Mouse (Mus musculus) neural tube, embryonic 15.5 days (tissue): ENCODE data around the gene Hist1h4a. TPM values are rescaled to one million over a fixed set of nuclear protein-coding genes. Genes with fewer than 3 reads are reported as not detected.
"Not testable (repeated sequence)": the region's sequence is repeated elsewhere in the genome, so short reads cannot be mapped to it uniquely, and the experiment has no call there.

ENCODE experiments used
- ATAC-seq: fragments of 200-750 bp; cut with Nextera tagmentation; 2 replicates; pipeline ENCODE4 v1.8.0; 2017; ENCODE audit warnings: mild to moderate bottlenecking, moderate TSS enrichment, moderate library complexity; ENCODE audit not compliant: low FRiP score
- H3K27ac ChIP-seq: fragments of 300-500 bp; sonication (generic); replicated peaks from 2 replicates; pipeline ENCODE4 v1.5.1; 2015; ENCODE audit warnings: mild to moderate bottlenecking, inconsistent platforms
- H3K27me3 ChIP-seq: fragments of 300-500 bp; sonication (generic); replicated peaks from 2 replicates; pipeline ENCODE4 v1.6.1; 2015; ENCODE audit warnings: inconsistent platforms
- H3K36me3 ChIP-seq: fragments of 300-500 bp; sonication (generic); 2 replicates; pipeline ENCODE4 v1.6.1; 2015; ENCODE audit warnings: inconsistent platforms
- H3K4me1 ChIP-seq: fragments of 300-500 bp; sonication (generic); 2 replicates; pipeline ENCODE4 v1.6.1; 2015; ENCODE audit warnings: inconsistent platforms
- H3K4me2 ChIP-seq: fragments of 300-500 bp; sonication (generic); 2 replicates; pipeline ENCODE4 v1.6.1; 2015; ENCODE audit warnings: inconsistent platforms, mild to moderate bottlenecking, moderate library complexity
- H3K4me3 ChIP-seq: fragments of 300-500 bp; sonication (generic); replicated peaks from 2 replicates; pipeline ENCODE4 v1.5.1; 2015; ENCODE audit warnings: mild to moderate bottlenecking, inconsistent platforms
- H3K9ac ChIP-seq: fragments of 300-500 bp; sonication (generic); replicated peaks from 2 replicates; pipeline ENCODE4 v1.6.1; 2015; ENCODE audit warnings: mild to moderate bottlenecking, inconsistent platforms
- H3K9me3 ChIP-seq: fragments of 300-500 bp; sonication (generic); replicated peaks from 2 replicates; pipeline ENCODE4 v1.6.1; 2016; ENCODE audit warnings: inconsistent platforms
- WGBS: fragments of 180-500 bp; shearing (Covaris S2); methylation state at CpG from one replicate; pipeline ENCODE4 v1.1.7; 2015; ENCODE audit warnings: mixed read lengths; 5-methylcytosine and 5-hydroxymethylcytosine counted together
- polyA plus RNA-seq: library from polyadenylated mRNA; unstranded; fragments of >200 nt; fragmentation: Nextera tagmentation; extraction: Ambion mirVana; gene quantifications from 2 replicates; pipeline ENCODE4 v1.2.1, GENCODE M21; 2015

Hist1h4a gene
- polyA plus RNA-seq, 1 experiment from 2014 or later = not detected

GRCm38 (mm10) chr13:23746201-23747080 is 14.6 kb downstream of the Hist1h4a start, which contains the start of gene Hist1h2bb:
TSS of gene Hist1h2bb (plus strand) at chr13:23746734.
- under 1% methylated on average over 42 of the region's 58 CpGs for WGBS
- Histone ChIP-seq H3K4me3 (peak within 1 kb of the TSS; percentile 46), H3K9ac (peak within 1 kb of the TSS; percentile 51), H3K27ac (peak within 1 kb of the TSS; percentile 96), H3K4me1 (peaks cover 18% of the 10 kb centered on the region), H3K4me2 (peak within 1 kb of the TSS; percentile 81)
- ATAC-seq = peak; percentile 93
- H3K27me3 ChIP-seq, H3K36me3 ChIP-seq, H3K9me3 ChIP-seq: not testable (repeated sequence)

GRCm38 (mm10) chr13:23745381-23746161 is 15.5 kb downstream of the Hist1h4a start, which contains the start of gene Hist1h3c:
TSS of gene Hist1h3c (minus strand) at chr13:23745602.
- no peaks in the 10 kb centered on the region for H3K27me3 ChIP-seq
- ATAC-seq = peak; percentile 81
- peaks cover 16% of the 10 kb centered on the region for H3K4me1 ChIP-seq
- H3K9ac ChIP-seq = peak within 1 kb of the TSS; percentile 51
- H3K4me2 ChIP-seq = peak within 1 kb of the TSS; percentile 81
- H3K9me3 ChIP-seq = no peaks in the 10 kb centered on the region
- WGBS = 1% methylated on average over 27 of the region's 28 CpGs
- H3K27ac ChIP-seq = peak within 1 kb of the TSS; percentile 96
- H3K4me3 ChIP-seq = peak within 1 kb of the TSS; percentile 46
- no peaks in the 10 kb centered on the region for H3K36me3 ChIP-seq

GRCm38 (mm10) chr13:23744421-23745380 is 16.3 kb downstream of the Hist1h4a start:
- Histone ChIP-seq H3K9me3 (no peaks in the 10 kb centered on the region), H3K4me1 (peaks cover 23% of the 10 kb centered on the region), H3K27me3 (no peaks in the 10 kb centered on the region), H3K4me3 (peak overlapping the region; percentile 46), H3K4me2 (peak overlapping the region; percentile 81), H3K9ac (no peak overlapping the region), H3K27ac (no peak overlapping the region), H3K36me3 (no peaks in the 10 kb centered on the region)
- no peak for ATAC-seq
- 1% methylated on average over 23 of the region's 36 CpGs for WGBS

GRCm38 (mm10) chr13:23743963-23744362 is 17.1 kb downstream of the Hist1h4a start:
- H3K27me3 ChIP-seq = no peaks in the 10 kb centered on the region
- no peaks in the 10 kb centered on the region for H3K9me3 ChIP-seq
- H3K4me2 ChIP-seq = no peak overlapping the region
- no peak overlapping the region for H3K4me3 ChIP-seq
- no peak overlapping the region for H3K27ac ChIP-seq
- H3K9ac ChIP-seq = no peak overlapping the region
- ATAC-seq = no peak
- 52% methylated on average over 4 of the region's 4 CpGs for WGBS
- H3K36me3 ChIP-seq = no peaks in the 10 kb centered on the region
- H3K4me1 ChIP-seq = peaks cover 31% of the 10 kb centered on the region

- H3K4me3 ChIP-seq = no peak overlapping the region
- H3K9me3 ChIP-seq = no peaks in the 10 kb centered on the region
- 84% methylated on average over 5 of the region's 5 CpGs for WGBS
- no peaks in the 10 kb centered on the region for H3K36me3 ChIP-seq
- peaks cover 32% of the 10 kb centered on the region for H3K4me1 ChIP-seq
- H3K9ac ChIP-seq = no peak overlapping the region; the same call in 1 of the 2 replicates
- H3K27ac ChIP-seq = no peak overlapping the region
- no peaks in the 10 kb centered on the region for H3K27me3 ChIP-seq
- ATAC-seq = no peak
- no peak overlapping the region for H3K4me2 ChIP-seq
These were observed 17.8 kb downstream of the Hist1h4a start for GRCm38 (mm10) chr13:23743215-23743614.

GRCm38 (mm10) chr13:23742007-23742406 is 19.0 kb downstream of the Hist1h4a start:
- no peak overlapping the region for H3K9ac ChIP-seq
- H3K4me3 ChIP-seq = no peak overlapping the region
- peaks cover 27% of the 10 kb centered on the region for H3K4me1 ChIP-seq
- no peaks in the 10 kb centered on the region for H3K27me3 ChIP-seq
- H3K27ac ChIP-seq = no peak overlapping the region
- no peak for ATAC-seq
- H3K4me2 ChIP-seq = no peak overlapping the region
- no peaks in the 10 kb centered on the region for H3K9me3 ChIP-seq
- H3K36me3 ChIP-seq = no peaks in the 10 kb centered on the region

- Histone ChIP-seq H3K27ac (no peak overlapping the region), H3K9me3 (no peaks in the 10 kb centered on the region), H3K4me1 (peaks cover 25% of the 10 kb centered on the region), H3K4me3 (no peak overlapping the region), H3K27me3 (no peaks in the 10 kb centered on the region), H3K4me2 (peak overlapping the region; percentile 100; the same call in 1 of the 2 replicates), H3K36me3 (no peaks in the 10 kb centered on the region), H3K9ac (no peak overlapping the region)
- ATAC-seq = no peak
- WGBS = 65% methylated on average over 5 of the region's 5 CpGs
These were observed 20.1 kb downstream of the Hist1h4a start for GRCm38 (mm10) chr13:23740910-23741309.

GRCm38 (mm10) chr13:23740256-23740840 is 20.7 kb downstream of the Hist1h4a start:
- Histone ChIP-seq H3K9ac (peak overlapping the region; percentile 56), H3K4me2 (peak overlapping the region; percentile 100), H3K36me3 (no peaks in the 10 kb centered on the region), H3K4me3 (peak overlapping the region; percentile 63), H3K27me3 (no peaks in the 10 kb centered on the region), H3K4me1 (peaks cover 21% of the 10 kb centered on the region), H3K27ac (peak overlapping the region; percentile 85), H3K9me3 (no peaks in the 10 kb centered on the region)
- ATAC-seq = no peak
- 33% methylated on average over 13 of the region's 13 CpGs for WGBS

GRCm38 (mm10) chr13:23739922-23740252 is 21.1 kb downstream of the Hist1h4a start:
- Histone ChIP-seq H3K27ac (peak overlapping the region; percentile 85), H3K27me3 (no peaks in the 10 kb centered on the region), H3K9me3 (no peaks in the 10 kb centered on the region), H3K9ac (peak overlapping the region; percentile 56), H3K4me3 (peak overlapping the region; percentile 63), H3K4me1 (peaks cover 19% of the 10 kb centered on the region), H3K36me3 (no peaks in the 10 kb centered on the region), H3K4me2 (peak overlapping the region; percentile 100)
- no peak; the same call in 1 of the 2 replicates for ATAC-seq
- under 1% methylated on average over 14 of the region's 14 CpGs for WGBS

GRCm38 (mm10) chr13:23739069-23739921 is 21.7 kb downstream of the Hist1h4a start:
- peak; percentile 92 for ATAC-seq
- H3K9me3 ChIP-seq = no peaks in the 10 kb centered on the region

More at GRCm38 (mm10) chr13:23739069-23739921, 21.7 kb downstream of the Hist1h4a start:
- H3K27me3 ChIP-seq = no peaks in the 10 kb centered on the region
- peak overlapping the region; percentile 56 for H3K9ac ChIP-seq
- peaks cover 19% of the 10 kb centered on the region for H3K4me1 ChIP-seq
- H3K4me3 ChIP-seq = peak overlapping the region; percentile 63
- H3K36me3 ChIP-seq = no peaks in the 10 kb centered on the region
- peak overlapping the region; percentile 100 for H3K4me2 ChIP-seq
- peak overlapping the region; percentile 85 for H3K27ac ChIP-seq
- under 1% methylated on average over 39 of the region's 39 CpGs for WGBS
